Mouse (Mus musculus) left cerebral cortex, adult 2 months (tissue): ENCODE measurements around the gene Gm10406. TPM values are rescaled to one million over a fixed set of nuclear protein-coding genes. Genes with fewer than 3 reads are reported as not detected.
"Not testable (repeated sequence)": the region's sequence is repeated elsewhere in the genome, so short reads cannot be mapped to it uniquely, and the experiment has no call there.

Experiments
- DNase-seq, 2 experiments: peaks; one replicate each; pipeline ENCODE4 v3.0.0; 2021 to 2022; ENCODE audit warnings: low spot score in 2 of 2, mixed read lengths in 1 of 2; ENCODE audit errors: extremely low spot score in 1 of 2
- H3K27ac ChIP-seq: fragments of 200-600 bp; 2 replicates; pipeline ENCODE4 v1.8.1; 2022
- H3K4me3 ChIP-seq: fragments of 200-600 bp; 2 replicates; pipeline ENCODE4 v1.8.1; 2022
- CTCF ChIP-seq: fragments of 200-600 bp; IDR thresholded peaks from 2 replicates; pipeline ENCODE4 v1.8.1; 2022; ENCODE audit warnings: antibody characterized with exemption, mild to moderate bottlenecking, moderate library complexity
- intact Hi-C: fragments of 180-260 bp; cut with DNase I; formaldehyde crosslinking; loops from one replicate; pipeline ENCODE4 v1.15.1; 2025
- long read RNA-seq, 2 experiments: library from polyadenylated mRNA; stranded (forward); transcript quantifications; one replicate each; pipeline ENCODE4 v2.0.0; 2021; ENCODE audit warnings: borderline mapping rate in 2 of 2
- total RNA-seq, 2 experiments: library from RNA; stranded (reverse); gene quantifications; 2 replicates each; pipeline ENCODE4 v1.2.3; 2021

The Gm10406 gene
- under 1 TPM; 0.51 to 0.72 TPM for total RNA-seq
- long read RNA-seq, experiment 1, partial matches to known transcripts = 0 of 3 reads
- long read RNA-seq, experiment 1, other reads (novel, unspliced or antisense) = 3 of 3 reads
- long read RNA-seq, experiment 2, partial matches to known transcripts = 1 of 1 reads
- long read RNA-seq, experiment 2, other reads (novel, unspliced or antisense) = 0 of 1 reads

- H3K4me3 ChIP-seq = peak within 1 kb of the TSS; percentile 39
- DNase-seq = peak; percentile 10 to 30
- H3K27ac ChIP-seq, intact Hi-C loops: not testable (repeated sequence)
These were observed at the start of gene Gm10406 for GRCm38 (mm10) chr14:7026781-7027749. Gene Gm10406 (minus strand): TSS chr14:7027449.

- H3K4me3 ChIP-seq, DNase-seq, H3K27ac ChIP-seq, intact Hi-C loops: not testable (repeated sequence)
These were observed 17.6 kb upstream of the Gm10406 start, which contains the start of gene Gm3685 for GRCm38 (mm10) chr14:7044870-7045269. Gene Gm3685 (minus strand): TSS chr14:7044970.

- DNase-seq = peak; percentile 7 to 9
- intact Hi-C loops, H3K27ac ChIP-seq, H3K4me3 ChIP-seq: not testable (repeated sequence)
- TF ChIP-seq CTCF = peak; percentile 45
These were observed 975 bp downstream of the Gm10406 start for GRCm38 (mm10) chr14:7026274-7026673.

GRCm38 (mm10) chr14:6973718-6974117 lies 53.5 kb downstream of the Gm10406 start, which contains the start of gene Gm6356:
Gene Gm6356 (minus strand): TSS chr14:6973818.
- H3K27ac ChIP-seq, DNase-seq, intact Hi-C loops, H3K4me3 ChIP-seq: not testable (repeated sequence)

Other genes starting within 250 kb of the Gm10406 start
- gene Gm3642, start 187.1 kb downstream of the Gm10406 start, total RNA-seq = not detected
- gene Gm3667, start 137.5 kb downstream of the Gm10406 start, total RNA-seq = 1 to 10 TPM; 1.4 TPM
- not detected for gene Gm6356, start 53.6 kb downstream of the Gm10406 start, total RNA-seq
- not detected for gene Gm3685, start 17.5 kb upstream of the Gm10406 start, total RNA-seq
- gene Gm3696, start 73.2 kb upstream of the Gm10406 start, total RNA-seq = 1 to 10 TPM; 1.9 to 3.4 TPM
- not detected for gene Gm6676, start 98.0 kb upstream of the Gm10406 start, total RNA-seq
- 1 to 10 TPM; 1.4 to 1.6 TPM for gene Gm3512, start 147.1 kb upstream of the Gm10406 start, total RNA-seq
- not detected for gene Gm16434, start 167.1 kb upstream of the Gm10406 start, total RNA-seq
- not detected for gene Gm3727, start 237.3 kb upstream of the Gm10406 start, total RNA-seq